Mouse (Mus musculus) layer of hippocampus, adult 9-10 months (tissue): ENCODE measurements around the gene Chpf.

Source experiments
- DNase-seq: peaks from one replicate; pipeline ENCODE4 v3.0.0; 2022; ENCODE audit warnings: low spot score

Chpf gene

GRCm38 (mm10) chr1:75458025-75458788 is 20.9 kb downstream of the Chpf start:
- no peak for DNase-seq

- DNase-seq, result no peak
Measured at GRCm38 (mm10) chr1:75457710-75458024, 21.4 kb downstream of the Chpf start.

- DNase-seq, result no peak
Measured at GRCm38 (mm10) chr1:75456746-75457564, 22.2 kb downstream of the Chpf start.

DNA sequence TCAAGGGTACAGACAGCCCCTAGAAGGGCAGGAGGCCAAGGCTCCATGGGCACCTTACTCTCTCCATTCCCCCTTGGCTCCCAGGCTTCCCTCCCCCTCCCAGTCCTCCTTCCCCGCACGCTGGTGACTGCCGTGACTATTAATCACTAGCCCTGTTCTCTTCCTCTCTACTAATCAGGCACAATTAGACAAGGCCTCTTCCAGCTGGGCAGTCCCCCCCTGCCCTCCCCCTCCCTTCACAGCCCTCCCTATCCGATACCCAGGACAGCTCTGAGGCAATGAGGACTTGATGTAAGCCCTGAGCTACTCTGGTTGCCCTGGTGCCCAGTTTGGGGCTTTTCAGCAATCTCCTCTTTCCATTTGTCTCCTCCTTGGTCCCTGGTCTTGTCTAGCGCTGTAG is 23.2 kb downstream of the Chpf start:
- no peak for DNase-seq

- no peak for DNase-seq
Measured at GRCm38 (mm10) chr1:75455433-75455832, 23.7 kb downstream of the Chpf start.

GRCm38 (mm10) chr1:75451900-75452299 is 27.2 kb downstream of the Chpf start:
- no peak for DNase-seq

GRCm38 (mm10) chr1:75450314-75451005 is 28.6 kb downstream of the Chpf start, which contains the start of gene Asic4:
Gene Asic4 (plus strand): TSS chr1:75450436.
- no peak for DNase-seq

GRCm38 (mm10) chr1:75449377-75450135 is 29.6 kb downstream of the Chpf start:
- no peak for DNase-seq

GRCm38 (mm10) chr1:75448937-75449336 is 30.2 kb downstream of the Chpf start:
- no peak for DNase-seq

DNA sequence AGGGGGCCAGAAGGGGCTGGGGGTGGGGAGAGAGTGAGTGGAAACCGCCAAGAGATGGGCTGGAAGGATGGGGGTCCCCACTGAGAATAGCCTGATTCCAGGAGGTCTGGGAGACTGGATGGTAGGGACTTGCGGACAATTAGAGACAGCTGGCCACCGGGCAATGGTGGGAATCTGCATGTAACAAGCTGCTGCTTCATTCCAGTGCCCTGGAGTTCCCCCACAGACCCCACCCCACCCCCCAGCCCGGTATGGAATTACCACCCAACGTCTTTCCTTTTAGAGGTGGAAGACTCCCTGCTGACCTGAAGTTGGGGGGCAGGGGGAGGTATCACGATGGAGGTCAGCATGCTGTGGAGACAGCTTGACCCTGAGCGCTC is 31.1 kb downstream of the Chpf start:
- DNase-seq, result no peak

GRCm38 (mm10) chr1:75447265-75448051 is 31.6 kb downstream of the Chpf start:
- DNase-seq, result no peak

DNA sequence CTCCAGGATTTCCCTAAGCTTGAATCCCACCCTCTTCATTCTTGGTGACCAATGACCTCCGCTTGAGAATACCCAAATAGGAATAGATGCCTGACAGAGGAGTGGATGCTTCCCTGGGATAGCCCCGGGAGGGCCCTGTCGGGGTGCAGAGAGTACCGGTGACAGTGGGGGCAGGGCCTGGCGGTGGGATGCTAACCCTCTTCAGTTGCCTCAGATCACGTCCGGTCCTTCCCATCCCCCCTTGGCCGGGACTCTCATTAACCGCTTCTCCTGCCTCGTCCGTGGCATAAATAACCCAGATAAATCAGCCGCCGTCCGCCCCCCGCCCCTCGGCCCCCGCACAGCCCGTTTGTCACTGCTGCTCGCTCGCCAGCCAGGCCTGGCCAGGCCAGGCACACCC is 32.5 kb downstream of the Chpf start:
- DNase-seq, result no peak

DNA sequence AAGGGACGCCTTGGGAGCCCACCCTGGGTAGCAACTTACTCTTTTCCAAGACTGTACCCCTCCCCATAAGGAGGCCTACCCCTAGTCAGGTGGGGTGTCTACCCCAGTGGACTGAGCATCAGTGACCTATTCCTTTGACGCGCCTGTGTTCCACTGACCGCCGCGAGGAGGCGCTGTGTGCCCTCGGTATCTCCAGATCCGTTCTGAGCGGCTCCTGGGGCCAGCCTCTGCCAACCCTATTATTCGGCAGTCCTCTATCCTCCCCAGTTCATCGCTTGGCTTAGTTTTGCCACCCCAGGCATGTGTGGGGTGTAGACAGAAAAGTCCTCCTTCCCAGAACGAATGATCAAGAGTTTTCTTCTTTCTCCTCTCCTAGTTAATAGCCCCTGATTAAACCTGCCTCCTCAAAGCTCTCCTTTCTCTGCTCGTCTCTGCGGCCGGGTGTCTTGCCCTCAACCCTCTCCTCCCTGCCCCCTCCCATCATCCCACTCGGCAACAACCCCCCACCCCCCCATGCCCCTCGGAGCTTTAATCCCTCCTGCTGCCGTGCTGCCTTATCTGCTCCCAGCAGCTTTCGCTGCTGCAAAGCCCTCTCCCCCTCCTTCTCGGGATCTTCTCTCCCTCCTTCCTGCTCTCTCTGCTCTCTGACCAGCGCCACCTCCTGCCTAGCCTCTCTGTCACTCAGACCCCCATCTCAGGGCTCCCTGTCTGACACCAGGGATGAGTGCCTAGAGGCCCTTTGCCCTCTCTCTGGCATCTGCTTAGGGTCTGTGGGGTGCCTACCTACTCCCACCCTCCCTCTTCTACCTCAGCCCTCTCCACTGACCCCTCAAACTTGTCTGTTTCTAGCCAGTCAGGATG is 33.1 kb downstream of the Chpf start:
- DNase-seq, result no peak

DNA sequence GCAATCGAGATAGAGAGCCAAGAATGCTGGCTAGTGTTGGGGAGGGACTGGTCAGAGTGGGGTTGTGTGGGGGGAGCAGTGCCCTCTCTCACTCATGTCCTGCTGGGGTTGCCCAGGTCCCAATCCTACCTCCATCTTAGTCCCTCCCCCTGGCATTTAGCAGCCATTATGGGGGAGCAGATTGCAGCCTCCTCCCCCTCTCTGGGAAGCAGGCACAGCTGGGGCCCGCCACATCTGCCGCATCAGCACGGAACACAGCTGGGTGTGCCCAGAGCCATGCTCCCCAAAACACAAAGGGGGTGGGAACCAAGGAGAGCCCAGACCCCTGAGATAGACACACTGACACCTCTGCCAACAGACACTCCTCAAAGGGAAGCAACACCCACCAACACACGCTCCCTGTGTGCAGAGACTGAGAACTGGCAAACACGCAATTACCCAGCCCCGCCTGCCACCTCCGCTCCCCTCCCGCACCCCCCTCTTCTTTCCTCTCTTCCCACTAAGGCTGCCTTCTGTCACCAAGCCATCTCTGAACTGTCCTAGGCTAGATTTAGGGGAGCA is 33.9 kb downstream of the Chpf start:
- DNase-seq, result no peak

- DNase-seq, result no peak
Measured at GRCm38 (mm10) chr1:75444208-75444607, 34.9 kb downstream of the Chpf start.

DNA sequence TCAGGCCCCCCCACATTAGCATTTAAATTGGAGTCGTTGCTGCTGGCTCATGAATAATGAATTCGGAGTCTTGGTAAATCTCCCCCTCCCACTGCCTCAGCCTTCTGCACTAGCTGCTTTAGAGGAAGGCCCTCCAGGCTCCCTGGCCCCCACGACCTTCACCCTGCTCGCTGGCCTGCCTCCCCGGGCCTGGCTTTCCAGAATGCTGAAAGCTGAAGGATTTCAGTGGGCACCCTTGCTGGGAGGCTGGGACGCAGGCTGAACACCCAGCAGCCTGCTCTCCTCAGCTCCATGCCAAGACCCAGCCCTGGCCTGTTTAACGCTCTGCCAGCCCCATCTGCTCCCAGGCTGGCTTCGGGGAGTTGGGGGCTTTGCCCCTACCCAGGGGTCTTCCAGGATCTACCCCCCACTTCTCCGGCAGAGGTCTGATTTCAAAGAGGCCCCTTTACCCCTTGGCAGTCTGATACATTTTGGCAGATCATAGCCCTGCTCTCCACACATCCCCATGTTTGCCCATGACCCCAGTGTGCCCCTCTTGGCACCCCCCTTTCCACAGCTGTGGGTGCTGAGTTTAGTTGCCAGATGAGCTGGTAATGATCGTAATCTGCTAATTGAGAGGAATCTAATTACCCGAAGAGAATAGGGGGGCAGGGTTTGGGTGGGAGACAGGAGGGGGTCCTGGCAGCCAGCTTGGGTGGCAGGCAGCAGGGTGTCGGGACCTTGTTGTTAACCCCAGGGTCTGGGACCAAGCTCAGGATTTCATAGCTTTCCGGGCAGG is 35.7 kb downstream of the Chpf start:
- no peak for DNase-seq

DNA sequence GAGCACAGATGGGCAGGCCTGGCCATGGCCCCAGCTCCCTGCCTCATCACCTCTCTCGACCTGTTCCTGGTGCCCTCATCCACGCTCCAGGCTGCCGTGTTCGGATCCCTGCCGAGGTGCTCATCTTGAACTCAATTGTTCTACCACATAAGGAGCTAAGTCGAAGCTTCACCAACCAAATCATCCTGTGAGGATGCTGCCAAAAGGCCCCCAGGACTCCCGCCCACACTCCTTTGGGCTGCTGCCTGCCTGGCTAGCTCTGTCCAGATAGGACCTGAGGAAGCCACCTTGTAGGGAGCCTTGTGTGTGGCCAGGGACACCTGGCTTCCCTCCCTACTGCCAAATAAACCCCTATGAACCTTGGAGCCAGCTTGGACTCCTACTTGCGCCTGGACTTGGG is 36.3 kb downstream of the Chpf start:
- DNase-seq, result no peak

DNA sequence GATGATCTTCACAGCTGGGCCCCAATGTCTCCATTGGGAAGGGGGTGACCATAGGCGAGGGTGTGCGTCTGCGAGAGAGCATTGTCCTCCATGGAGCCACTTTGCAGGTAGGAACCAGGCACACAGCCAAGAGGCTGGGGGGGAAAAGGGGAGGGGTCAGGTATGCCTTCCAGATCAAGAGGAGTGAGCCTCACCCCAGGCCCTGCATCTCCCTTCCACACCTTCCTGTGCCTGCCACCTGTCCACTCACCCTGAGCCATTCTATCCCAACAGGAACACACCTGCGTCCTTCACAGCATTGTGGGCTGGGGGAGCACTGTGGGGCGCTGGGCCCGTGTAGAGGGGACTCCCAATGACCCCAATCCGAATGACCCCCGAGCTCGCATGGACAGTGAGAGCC is 36.9 kb downstream of the Chpf start:
- no peak for DNase-seq

DNA sequence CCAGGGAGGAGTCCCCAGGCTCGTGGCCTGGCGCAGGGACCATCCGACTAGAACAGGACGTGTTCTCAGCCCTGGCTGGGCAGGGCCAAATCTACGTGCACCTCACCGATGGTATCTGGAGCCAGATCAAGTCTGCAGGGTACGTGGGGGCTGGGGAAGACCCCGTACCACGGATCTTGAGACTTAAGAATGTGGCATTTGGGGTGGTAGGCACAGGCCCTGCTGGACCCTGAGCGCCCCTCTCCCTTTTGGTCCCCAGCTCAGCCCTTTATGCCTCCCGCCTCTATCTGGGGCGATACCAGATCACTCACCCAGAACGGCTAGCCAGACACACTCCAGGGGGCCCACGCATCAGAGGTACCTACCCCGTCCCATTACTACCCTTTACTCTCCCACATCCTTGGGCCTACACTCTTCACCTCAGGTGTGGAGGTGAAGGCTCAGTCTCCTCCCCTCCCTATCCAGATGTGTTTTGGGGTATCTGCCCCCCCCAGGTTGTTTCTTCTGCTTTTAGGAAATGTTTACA is 37.6 kb downstream of the Chpf start:
- DNase-seq, result no peak
